Mouse (Mus musculus) kidney, postnatal 0 days (tissue): ENCODE measurements at regions not wholly inside any gene's neighbourhood (a gene's known extent, or its start where the extent isn't known, plus 50 kb on each side); places are given as distances from the start of the nearest gene placed in this dataset.

ENCODE experiments used
- ATAC-seq: fragments of 200-750 bp; cut with Nextera tagmentation; replicated peaks from 2 replicates; pipeline ENCODE4 v1.8.0; 2017; ENCODE audit warnings: low read depth, moderate number of reproducible peaks, moderate TSS enrichment, moderate library complexity; ENCODE audit not compliant: low FRiP score
- DNase-seq: peaks from one replicate; pipeline ENCODE4 v3.0.0-alpha.2; 2016; ENCODE audit warnings: low spot score
- H3K27ac ChIP-seq: fragments of 300-500 bp; sonication (generic); 2 replicates; pipeline ENCODE4 v1.5.1; 2014; ENCODE audit warnings: mild to moderate bottlenecking
- H3K27me3 ChIP-seq: fragments of 300-500 bp; sonication (generic); 2 replicates; pipeline ENCODE4 v1.6.1; 2014; ENCODE audit warnings: low read length, mixed read lengths; ENCODE audit not compliant: insufficient read depth
- H3K36me3 ChIP-seq: fragments of 300-500 bp; sonication (generic); 2 replicates; pipeline ENCODE4 v1.6.1; 2014; ENCODE audit warnings: low read length, mixed read lengths; ENCODE audit not compliant: insufficient read depth
- H3K4me1 ChIP-seq: fragments of 300-500 bp; sonication (generic); replicated peaks from 2 replicates; pipeline ENCODE4 v1.6.1; 2014; ENCODE audit warnings: antibody characterized with exemption, low read length, mixed read lengths; ENCODE audit not compliant: insufficient read depth
- H3K4me2 ChIP-seq: fragments of 300-500 bp; sonication (generic); 2 replicates; pipeline ENCODE4 v1.6.1; 2014; ENCODE audit warnings: mild to moderate bottlenecking, low read length, moderate library complexity, mixed read lengths
- H3K4me3 ChIP-seq: fragments of 300-500 bp; sonication (generic); replicated peaks from 2 replicates; pipeline ENCODE4 v1.5.1; 2014; ENCODE audit warnings: low read depth, low read length
- H3K9ac ChIP-seq: fragments of 300-500 bp; sonication (generic); 2 replicates; pipeline ENCODE4 v1.6.1; 2014; ENCODE audit warnings: low read depth, low read length
- H3K9me3 ChIP-seq: fragments of 300-500 bp; sonication (generic); replicated peaks from 2 replicates; pipeline ENCODE4 v1.6.1; 2016; ENCODE audit warnings: low read length, inconsistent platforms, mixed read lengths
- CTCF ChIP-seq: IDR thresholded peaks from 2 replicates; pipeline ENCODE4 v1.5.1; 2016; ENCODE audit warnings: antibody characterized with exemption, low read depth, mild to moderate bottlenecking, moderate library complexity
- WGBS: fragments of 180-500 bp; shearing (Covaris S2); extraction: QIAGEN DNeasy Blood & Tissue Kit; methylation state at CpG from one replicate; pipeline ENCODE4 v1.1.7; 2014; 5-methylcytosine and 5-hydroxymethylcytosine counted together

- Histone ChIP-seq H3K27me3 (no peaks in the 10 kb centered on the region), H3K27ac (no peak overlapping the region), H3K9ac (no peak overlapping the region), H3K9me3 (no peaks in the 10 kb centered on the region), H3K4me1 (no peaks in the 10 kb centered on the region), H3K36me3 (no peaks in the 10 kb centered on the region), H3K4me3 (no peak overlapping the region), H3K4me2 (no peak overlapping the region)
- 45% methylated on average over 5 of the region's 5 CpGs for WGBS
- no peak for TF ChIP-seq CTCF
- DNase-seq (peak; percentile 67), ATAC-seq (peak; percentile 80)
Measured at GRCm38 (mm10) chr6:47365651-47366645, 87.2 kb upstream of the Cul1 start.

- no peak overlapping the region for H3K4me3 ChIP-seq
- H3K9ac ChIP-seq, result no peak overlapping the region
- no peak for ATAC-seq
- no peak overlapping the region for H3K27ac ChIP-seq
- H3K27me3 ChIP-seq, result no peaks in the 10 kb centered on the region
- no peak for DNase-seq
- 41% methylated on average over 2 of the region's 2 CpGs for WGBS
- H3K9me3 ChIP-seq, result no peaks in the 10 kb centered on the region
- H3K4me2 ChIP-seq, result no peak overlapping the region
- no peaks in the 10 kb centered on the region for H3K4me1 ChIP-seq
- H3K36me3 ChIP-seq, result no peaks in the 10 kb centered on the region
- TF ChIP-seq CTCF, result no peak
Measured at GRCm38 (mm10) chr6:47367461-47367860, 85.7 kb upstream of the Cul1 start.

GRCm38 (mm10) chr6:47375705-47376104, 77.5 kb upstream of the Cul1 start:
- no peak for DNase-seq
- no peak for TF ChIP-seq CTCF
- Histone ChIP-seq H3K4me2 (no peak overlapping the region), H3K4me3 (no peak overlapping the region), H3K27ac (no peak overlapping the region), H3K9me3 (no peaks in the 10 kb centered on the region), H3K4me1 (no peaks in the 10 kb centered on the region), H3K27me3 (no peaks in the 10 kb centered on the region), H3K9ac (no peak overlapping the region), H3K36me3 (no peaks in the 10 kb centered on the region)
- no peak for ATAC-seq
- WGBS, result 62% methylated on average over 4 of the region's 4 CpGs

- Histone ChIP-seq H3K4me3 (no peak overlapping the region), H3K9me3 (no peaks in the 10 kb centered on the region), H3K4me1 (no peaks in the 10 kb centered on the region), H3K36me3 (no peaks in the 10 kb centered on the region), H3K9ac (no peak overlapping the region), H3K27ac (no peak overlapping the region), H3K27me3 (no peaks in the 10 kb centered on the region), H3K4me2 (no peak overlapping the region)
- DNase-seq (no peak), ATAC-seq (no peak)
- no peak for TF ChIP-seq CTCF
- 61% methylated on average over 2 of the region's 2 CpGs for WGBS
Measured at GRCm38 (mm10) chr6:47381451-47381850, 71.7 kb upstream of the Cul1 start.

GRCm38 (mm10) chr6:47386550-47386949, 66.6 kb upstream of the Cul1 start:
- ATAC-seq (no peak), DNase-seq (no peak)
- TF ChIP-seq CTCF, result no peak
- Histone ChIP-seq H3K9me3 (no peaks in the 10 kb centered on the region), H3K4me2 (no peak overlapping the region), H3K4me1 (no peaks in the 10 kb centered on the region), H3K4me3 (no peak overlapping the region), H3K9ac (no peak overlapping the region), H3K36me3 (no peaks in the 10 kb centered on the region), H3K27ac (no peak overlapping the region), H3K27me3 (no peaks in the 10 kb centered on the region)

GRCm38 (mm10) chr6:47389908-47390307, 63.3 kb upstream of the Cul1 start:
- H3K9ac ChIP-seq, result no peak overlapping the region
- H3K9me3 ChIP-seq, result no peaks in the 10 kb centered on the region
- DNase-seq, result no peak
- TF ChIP-seq CTCF, result no peak
- no peaks in the 10 kb centered on the region for H3K27me3 ChIP-seq
- H3K36me3 ChIP-seq, result no peaks in the 10 kb centered on the region
- no peak for ATAC-seq
- H3K27ac ChIP-seq, result no peak overlapping the region
- H3K4me3 ChIP-seq, result no peak overlapping the region
- H3K4me1 ChIP-seq, result no peaks in the 10 kb centered on the region
- WGBS, result 72% methylated on average over 4 of the region's 4 CpGs
- H3K4me2 ChIP-seq, result no peak overlapping the region
